In the genomic region with DNA sequence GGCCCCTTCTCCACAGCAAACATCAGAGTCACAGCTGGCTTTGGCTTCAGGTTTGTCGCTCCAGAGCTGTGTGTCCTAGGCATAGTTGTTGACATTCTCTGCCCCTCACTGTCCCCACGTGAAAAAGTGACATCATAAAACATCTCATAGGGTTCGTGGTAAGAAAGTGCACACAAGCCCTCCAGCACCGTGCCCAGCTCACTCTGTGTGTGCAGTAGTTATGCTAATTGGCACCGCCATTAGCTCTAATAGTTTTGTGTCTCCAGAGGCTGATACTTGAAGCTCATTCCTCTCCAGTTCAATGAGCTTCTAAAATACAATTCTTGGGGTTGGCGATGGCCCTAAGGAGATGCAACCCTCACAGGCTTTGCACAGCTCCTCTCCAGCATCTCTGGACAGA, we compare ENCODE assay signal across 26 mouse cellular contexts.
DNase-seq lines count a peak whose midpoint lies in the region; ATAC-seq and TF ChIP-seq lines count a peak whose summit lies in the region.
"Had no signal": no experiment of that assay in that cellular context is flagged by ENCODE, and none has a peak within 500 bp of the region (broad histone marks: within the 10 kb centered on the region; RNA-seq: fewer than 3 reads in every experiment).

No protein-coding gene starts in this region.

- H3K27me3 ChIP-seq in hindbrain, embryonic 13.5 days, result no peaks in the 10 kb centered on the region; the same call in 1 of the 2 replicates
- no peaks in the 10 kb centered on the region for H3K27me3 ChIP-seq in hindbrain, embryonic 10.5 days (ENCODE audit: insufficient read depth, poor library complexity, severe bottlenecking)
- no peaks in the 10 kb centered on the region for H3K27me3 ChIP-seq in stomach, embryonic 14.5 days (ENCODE audit: control insufficient read depth, insufficient read depth, low read length)
- H3K27me3 ChIP-seq in stomach, postnatal 0 days (ENCODE audit: control insufficient read depth, insufficient read depth, low read length), result no peaks in the 10 kb centered on the region
- H3K27me3 ChIP-seq in neural tube, embryonic 12.5 days (replicated peaks), result no peaks in the 10 kb centered on the region
- H3K27me3 ChIP-seq: embryonic facial prominence, embryonic 12.5 days; hindbrain, embryonic 15.5 days; liver, embryonic 13.5 days; Patski had no signal

- no peak for TF ChIP-seq EP300 in stomach, postnatal 0 days (optimal IDR thresholded peaks at IDR 0.05)

- TF ChIP-seq CTCF in stomach, postnatal 0 days (IDR thresholded peaks at IDR 0.05; ENCODE audit: low read depth), result no peak
- TF ChIP-seq CTCF in lung, adult 2 months (IDR thresholded peaks at IDR 0.05; ENCODE audit: insufficient read depth, low read length), result no peak

- no peaks in the 10 kb centered on the region for H3K36me3 ChIP-seq in hindbrain, embryonic 13.5 days
- H3K36me3 ChIP-seq in hindbrain, embryonic 10.5 days, result no peaks in the 10 kb centered on the region
- H3K36me3 ChIP-seq in stomach, embryonic 14.5 days (ENCODE audit: control insufficient read depth, insufficient read depth, low read length), result no peaks in the 10 kb centered on the region
- no peaks in the 10 kb centered on the region for H3K36me3 ChIP-seq in stomach, postnatal 0 days (ENCODE audit: control insufficient read depth, insufficient read depth, low read length)
- H3K36me3 ChIP-seq in neural tube, embryonic 12.5 days, result no peaks in the 10 kb centered on the region
- H3K36me3 ChIP-seq: embryonic facial prominence, embryonic 12.5 days; hindbrain, embryonic 15.5 days; intestine, embryonic 15.5 days; limb, embryonic 10.5 days; limb, embryonic 15.5 days; liver, embryonic 13.5 days had no signal

- peak overlapping the region; percentile 36; the same call in 1 of the 2 replicates for H3K27ac ChIP-seq in hindbrain, embryonic 13.5 days
- no peak overlapping the region for H3K27ac ChIP-seq in hindbrain, embryonic 10.5 days
- H3K27ac ChIP-seq in stomach, embryonic 14.5 days (ENCODE audit: low read length), result no peak overlapping the region
- no peak overlapping the region for H3K27ac ChIP-seq in stomach, postnatal 0 days (replicated peaks)
- no peak overlapping the region for H3K27ac ChIP-seq in neural tube, embryonic 12.5 days
- H3K27ac ChIP-seq: embryonic facial prominence, embryonic 12.5 days; hindbrain, embryonic 15.5 days; intestine, embryonic 15.5 days; limb, embryonic 10.5 days; limb, embryonic 15.5 days; liver, embryonic 13.5 days; macrophage had no signal

- no peak for DNase-seq in hindbrain, embryonic 10.5 days (ENCODE audit: low spot score)
- no peak for DNase-seq in stomach, postnatal 0 days (ENCODE audit: low spot score)
- DNase-seq in lung, adult 2 months, result no peak
- DNase-seq in layer of hippocampus, postnatal 14 days (ENCODE audit: low spot score in 2 of 2), result no peak
- DNase-seq: adrenal gland, postnatal 10 days; cerebellum, adult 11-12 months; cerebellum, adult 9-11 months; embryo, embryonic 11 days; heart, postnatal 14 days; kidney, adult 2 months; kidney, postnatal 36 days; liver, embryonic 13.5 days; lung, adult 18-20 months; lung, postnatal 10 days; right cerebral cortex, postnatal 4 days; thymus, postnatal 4 days had no signal

- WGBS in hindbrain, embryonic 13.5 days, result 52% methylated on average over 6 of the region's 6 CpGs
- 80% methylated on average over 6 of the region's 6 CpGs for WGBS in hindbrain, embryonic 10.5 days
- 68% methylated on average over 6 of the region's 6 CpGs for WGBS in stomach, embryonic 14.5 days
- 70% methylated on average over 6 of the region's 6 CpGs for WGBS in stomach, postnatal 0 days
- WGBS in neural tube, embryonic 12.5 days, result 57% methylated on average over 6 of the region's 6 CpGs
- WGBS in lung, adult 2 months, result 71% methylated on average over 6 of the region's 6 CpGs

- H3K4me2 ChIP-seq in hindbrain, embryonic 13.5 days, result no peak overlapping the region
- H3K4me2 ChIP-seq in stomach, embryonic 14.5 days (replicated peaks; ENCODE audit: low read depth, low read length), result no peak overlapping the region
- H3K4me2 ChIP-seq in stomach, postnatal 0 days (replicated peaks; ENCODE audit: low read depth), result no peak overlapping the region
- no peak overlapping the region for H3K4me2 ChIP-seq in neural tube, embryonic 12.5 days (replicated peaks)
- H3K4me2 ChIP-seq: embryonic facial prominence, embryonic 12.5 days; intestine, embryonic 15.5 days; limb, embryonic 15.5 days; liver, embryonic 13.5 days had no signal

- no peak overlapping the region for H3K4me3 ChIP-seq in hindbrain, embryonic 13.5 days
- no peak overlapping the region for H3K4me3 ChIP-seq in hindbrain, embryonic 10.5 days
- no peak overlapping the region for H3K4me3 ChIP-seq in stomach, embryonic 14.5 days (ENCODE audit: low read depth, low read length)
- H3K4me3 ChIP-seq in stomach, postnatal 0 days (ENCODE audit: low read depth, low read length), result no peak overlapping the region
- no peak overlapping the region for H3K4me3 ChIP-seq in neural tube, embryonic 12.5 days
- no peak overlapping the region for H3K4me3 ChIP-seq in lung, adult 2 months (replicated peaks; ENCODE audit: extremely low read depth, low read depth, low read length)
- H3K4me3 ChIP-seq: embryonic facial prominence, embryonic 12.5 days; hindbrain, embryonic 15.5 days; intestine, embryonic 15.5 days; limb, embryonic 10.5 days; limb, embryonic 15.5 days; liver, embryonic 13.5 days had no signal

- peak; percentile 76 for ATAC-seq in hindbrain, embryonic 13.5 days (ENCODE audit: low FRiP score)
- 0 out of 2 replicates have a peak, but pooled peaks have one; percentile 28 for ATAC-seq in stomach, embryonic 14.5 days (ENCODE audit: insufficient number of reproducible peaks, insufficient read depth, low FRiP score, low read depth)
- ATAC-seq in stomach, postnatal 0 days (ENCODE audit: low FRiP score, low TSS enrichment), result no peak
- peak; percentile 56 for ATAC-seq in neural tube, embryonic 12.5 days (ENCODE audit: low FRiP score, low read depth)
- ATAC-seq: intestine, embryonic 15.5 days; Patski had no signal

- H3K4me1 ChIP-seq in hindbrain, embryonic 13.5 days (replicated peaks), result peaks cover 14% of the 10 kb centered on the region
- H3K4me1 ChIP-seq in hindbrain, embryonic 10.5 days (replicated peaks), result peaks cover 7% of the 10 kb centered on the region
- no peaks in the 10 kb centered on the region for H3K4me1 ChIP-seq in stomach, embryonic 14.5 days (ENCODE audit: control insufficient read depth, insufficient read depth, low read length)
- H3K4me1 ChIP-seq in stomach, postnatal 0 days (replicated peaks; ENCODE audit: control insufficient read depth, insufficient read depth), result no peaks in the 10 kb centered on the region
- no peaks in the 10 kb centered on the region for H3K4me1 ChIP-seq in neural tube, embryonic 12.5 days
- no peaks in the 10 kb centered on the region for H3K4me1 ChIP-seq in lung, adult 2 months (ENCODE audit: control insufficient read depth, insufficient read depth, low read length)
- H3K4me1 ChIP-seq: embryonic facial prominence, embryonic 12.5 days; intestine, embryonic 15.5 days; limb, embryonic 10.5 days; limb, embryonic 15.5 days; liver, embryonic 13.5 days had no signal

- H3K9ac ChIP-seq in hindbrain, embryonic 13.5 days, result no peak overlapping the region
- no peak overlapping the region for H3K9ac ChIP-seq in stomach, embryonic 14.5 days (replicated peaks; ENCODE audit: low read depth, low read length)
- no peak overlapping the region for H3K9ac ChIP-seq in stomach, postnatal 0 days (ENCODE audit: low read length)
- H3K9ac ChIP-seq in neural tube, embryonic 12.5 days, result no peak overlapping the region
- H3K9ac ChIP-seq: embryonic facial prominence, embryonic 12.5 days; hindbrain, embryonic 15.5 days; intestine, embryonic 15.5 days; limb, embryonic 15.5 days; liver, embryonic 13.5 days had no signal

- TF ChIP-seq POLR2A in lung, adult 2 months (IDR thresholded peaks at IDR 0.05; ENCODE audit: borderline replicate concordance, extremely low read depth, low read depth, low read length), result no peak

- no peaks in the 10 kb centered on the region for H3K9me3 ChIP-seq in hindbrain, embryonic 13.5 days
- no peaks in the 10 kb centered on the region for H3K9me3 ChIP-seq in hindbrain, embryonic 10.5 days
- H3K9me3 ChIP-seq in stomach, embryonic 14.5 days (ENCODE audit: control insufficient read depth, low read depth, low read length), result no peaks in the 10 kb centered on the region
- no peaks in the 10 kb centered on the region for H3K9me3 ChIP-seq in stomach, postnatal 0 days (ENCODE audit: control insufficient read depth, low read length)
- H3K9me3 ChIP-seq in neural tube, embryonic 12.5 days, result no peaks in the 10 kb centered on the region
- H3K9me3 ChIP-seq: embryonic facial prominence, embryonic 12.5 days; hindbrain, embryonic 15.5 days; intestine, embryonic 15.5 days; limb, embryonic 10.5 days; limb, embryonic 15.5 days; liver, embryonic 13.5 days had no signal
